Mouse (Mus musculus) liver, adult 2 months (tissue): Measurements from ENCODE around the gene Syce3.

Experiments used
- CTCF ChIP-seq: fragments of 200-500 bp; IDR thresholded peaks from 2 replicates; pipeline ENCODE4 v1.5.1; 2011; ENCODE audit warnings: low read depth, low read length, control low read depth
- POLR2A ChIP-seq: fragments of 200-500 bp; IDR thresholded peaks from 2 replicates; pipeline ENCODE4 v1.6.1; 2011; ENCODE audit warnings: low read length, control low read depth; ENCODE audit not compliant: insufficient read depth; ENCODE audit errors: extremely low read depth

- TF ChIP-seq CTCF (no peak), POLR2A (no peak)
Observed at GRCm38 (mm10) chr15:89374340-89374739, 36.0 kb downstream of the Syce3 start.
